Mouse (Mus musculus): ENCODE results near the gene Tmcc2.
"Not testable (repeated sequence)": the region's sequence is repeated elsewhere in the genome, so short reads cannot be mapped to it uniquely, and the experiment has no call there.

Gene Tmcc2

DNA sequence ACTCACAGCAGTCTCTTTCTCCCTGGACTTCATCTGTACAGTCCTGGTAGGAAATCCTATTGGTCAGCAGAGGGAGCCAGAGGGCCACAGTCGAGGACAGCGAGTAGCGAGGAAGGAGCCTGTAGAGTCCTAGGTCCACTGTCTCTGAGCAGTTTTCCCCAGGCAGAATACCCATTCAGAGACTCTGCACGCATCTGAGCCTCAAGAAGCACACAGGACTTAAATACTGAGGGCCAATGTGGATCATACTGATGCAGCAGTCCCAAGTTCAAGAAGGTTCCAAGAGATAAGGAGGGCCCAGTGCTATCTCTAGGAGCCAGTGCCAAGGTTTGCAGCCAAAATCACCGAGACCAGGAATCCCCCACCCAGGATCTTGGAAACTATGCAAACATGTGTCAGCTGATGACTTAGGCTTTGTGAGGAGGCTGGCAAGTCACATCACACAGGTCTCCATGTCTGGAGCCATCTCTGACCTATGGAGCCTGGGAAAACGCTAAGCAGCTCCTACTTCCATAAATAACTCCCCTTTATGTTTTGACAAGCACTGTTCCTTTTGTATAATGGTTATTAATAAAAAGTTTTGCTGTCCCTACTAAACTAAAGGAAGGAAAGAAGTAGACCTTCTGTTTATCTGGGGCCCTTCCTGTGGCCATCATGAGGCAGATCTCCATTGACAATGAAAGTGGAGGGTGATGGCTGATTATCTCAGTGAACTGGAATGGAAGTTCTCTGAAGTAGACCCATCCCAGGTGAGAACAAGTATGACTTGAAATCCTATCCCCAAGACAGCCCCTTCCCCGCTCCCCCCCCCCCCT lies 23.2 kb downstream of the Tmcc2 start:
- DNase-seq, result peak; percentile 82 to 90

DNA sequence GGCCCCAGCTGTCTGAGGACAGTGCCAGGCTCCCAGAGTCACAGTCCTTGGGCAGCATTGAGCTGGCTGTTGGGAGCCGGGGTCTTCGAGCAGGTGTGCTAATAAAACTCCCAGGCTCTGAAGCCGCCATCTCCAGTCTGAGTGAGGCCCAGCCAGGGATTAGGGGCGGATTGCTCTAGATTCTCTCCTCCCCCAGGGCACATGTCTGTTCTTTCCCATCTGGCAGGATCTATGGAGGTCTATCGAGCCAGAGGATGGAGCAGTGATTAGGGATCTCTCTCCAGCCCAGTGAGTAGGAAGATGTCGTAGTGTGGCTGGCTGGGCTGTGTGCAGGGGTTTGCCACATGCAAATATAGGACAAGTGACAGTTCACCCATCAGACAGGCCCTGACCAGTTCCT lies 24.1 kb downstream of the Tmcc2 start:
- DNase-seq, result no peak

DNA sequence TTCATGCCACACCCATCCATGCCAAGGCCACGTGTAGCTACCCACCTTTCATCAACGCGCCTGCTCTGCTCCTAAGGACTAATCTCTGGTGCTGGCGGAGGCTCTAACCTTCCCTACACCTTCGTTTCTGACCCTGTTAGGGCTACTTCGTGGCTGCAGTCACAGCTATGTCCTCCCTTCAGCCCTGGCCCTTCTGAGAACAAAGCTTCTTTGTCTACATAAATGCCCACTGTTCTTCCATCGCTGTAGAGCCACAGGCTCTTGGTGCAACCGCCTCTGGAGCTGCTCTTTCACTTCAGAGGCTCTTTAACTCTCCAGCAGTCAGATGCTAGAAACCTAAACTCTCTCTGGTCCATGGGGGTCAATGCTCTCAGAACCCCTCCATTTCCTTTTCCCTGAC lies 24.8 kb downstream of the Tmcc2 start:
- no peak for DNase-seq

DNA sequence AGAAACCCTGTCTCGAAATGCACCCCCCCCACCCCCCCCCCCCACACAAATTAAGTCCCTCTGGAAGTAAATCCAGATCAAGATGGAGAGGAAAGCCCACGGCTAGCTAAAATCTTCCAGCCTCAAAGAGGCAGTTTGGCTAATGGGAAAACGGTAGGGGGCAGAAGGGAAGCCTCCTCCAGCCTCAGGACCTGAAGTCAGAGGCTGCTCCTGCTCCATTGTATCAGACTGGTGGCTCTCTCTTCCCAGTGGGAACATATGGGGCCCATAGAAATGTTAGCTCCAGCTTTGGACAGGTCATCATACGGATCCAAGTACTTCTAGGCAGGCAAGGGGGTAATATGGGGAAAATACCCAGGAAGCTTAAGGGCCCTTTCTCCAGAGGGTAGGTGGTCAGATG lies 25.4 kb downstream of the Tmcc2 start:
- DNase-seq, result no peak

DNA sequence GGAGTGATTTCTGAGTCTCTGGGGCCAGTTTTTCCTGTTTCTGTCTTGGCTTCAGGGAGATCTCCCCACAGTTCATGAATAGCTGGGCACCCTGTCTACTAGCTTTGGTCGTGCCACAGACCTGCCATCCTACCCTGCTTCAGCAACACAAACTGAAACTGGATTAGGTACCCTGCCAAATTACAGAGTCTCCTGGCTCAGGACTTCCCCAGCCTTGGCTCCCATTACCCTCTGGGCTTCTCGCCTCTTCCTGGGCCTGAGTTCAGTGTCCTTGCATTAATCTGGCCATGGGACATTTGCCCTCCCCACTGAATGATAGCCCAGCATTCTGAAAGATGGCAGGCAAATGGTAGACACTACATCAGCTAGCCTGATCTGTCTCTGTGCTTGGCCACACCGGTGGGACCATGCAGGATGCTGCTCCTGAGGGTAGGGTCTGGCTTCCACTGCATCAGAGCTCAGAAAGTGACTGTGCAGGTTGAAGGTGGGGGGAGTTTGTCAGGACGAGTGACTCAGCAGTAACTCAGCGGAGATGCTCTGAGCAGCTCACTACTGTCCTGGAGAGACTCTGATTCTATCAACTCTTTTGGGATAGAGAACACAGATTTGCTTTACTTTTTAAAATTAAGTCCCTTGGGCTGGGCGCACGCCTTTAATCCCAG lies 26.1 kb downstream of the Tmcc2 start:
- no peak for DNase-seq

DNA sequence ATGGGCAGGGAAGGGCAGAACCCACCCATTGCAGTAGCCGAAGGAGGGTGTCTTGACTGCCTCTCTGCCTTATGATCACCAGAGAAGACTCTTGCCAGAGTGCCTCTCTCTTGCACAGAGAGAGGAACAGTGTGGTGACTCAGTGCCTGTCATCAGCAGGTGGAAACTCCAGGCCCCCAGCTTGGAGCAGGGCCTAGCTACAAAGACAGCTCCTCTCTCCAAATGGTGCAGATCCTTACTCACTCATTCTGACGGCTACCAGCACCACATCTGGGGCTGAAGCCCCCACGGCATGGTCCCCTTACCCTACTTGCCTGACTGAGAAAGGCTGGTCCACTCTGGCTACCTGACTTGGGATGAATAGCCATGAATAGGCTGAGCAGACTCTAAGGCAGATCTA lies 26.7 kb downstream of the Tmcc2 start:
- no peak for DNase-seq

DNA sequence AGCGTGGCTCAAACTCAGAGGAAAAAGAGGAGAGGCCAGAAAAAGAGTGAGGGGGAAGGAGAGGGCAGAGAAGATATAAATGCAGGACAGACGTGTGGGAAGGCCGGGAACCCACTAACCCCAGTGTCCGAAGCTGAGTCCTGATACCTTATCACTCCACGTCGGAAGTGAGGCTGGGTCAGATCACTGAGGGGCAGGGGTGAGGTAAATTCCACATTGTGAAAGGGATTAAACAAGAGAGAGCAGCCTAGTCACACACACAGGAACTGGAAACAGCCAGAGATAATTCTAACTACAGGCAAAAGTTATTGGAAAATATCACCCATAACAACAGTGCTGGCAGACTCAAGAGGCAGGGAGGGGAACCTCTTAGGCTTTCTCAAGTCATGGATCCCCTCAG lies 29.1 kb downstream of the Tmcc2 start:
- DNase-seq, result no peak

DNA sequence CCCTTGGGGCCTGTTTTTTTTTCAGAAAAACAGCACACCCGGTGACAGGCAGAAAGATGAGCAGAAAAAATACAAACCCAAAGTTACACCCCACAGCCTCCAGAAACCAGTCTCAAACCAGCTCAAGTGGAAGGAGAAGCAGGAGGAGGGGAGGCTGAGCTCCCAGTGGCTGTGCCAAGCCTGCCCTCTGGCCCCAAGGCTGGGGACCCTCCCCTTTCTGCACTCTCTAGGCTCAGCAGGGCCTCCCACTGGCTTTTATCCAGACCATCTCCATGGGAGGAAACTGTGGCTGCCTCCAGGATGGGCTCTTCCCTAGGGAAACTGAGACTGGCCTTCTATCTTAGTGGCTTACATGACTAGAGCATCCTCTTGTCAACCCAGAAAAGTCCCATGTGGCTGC lies 34.2 kb downstream of the Tmcc2 start:
- DNase-seq, result no peak

DNA sequence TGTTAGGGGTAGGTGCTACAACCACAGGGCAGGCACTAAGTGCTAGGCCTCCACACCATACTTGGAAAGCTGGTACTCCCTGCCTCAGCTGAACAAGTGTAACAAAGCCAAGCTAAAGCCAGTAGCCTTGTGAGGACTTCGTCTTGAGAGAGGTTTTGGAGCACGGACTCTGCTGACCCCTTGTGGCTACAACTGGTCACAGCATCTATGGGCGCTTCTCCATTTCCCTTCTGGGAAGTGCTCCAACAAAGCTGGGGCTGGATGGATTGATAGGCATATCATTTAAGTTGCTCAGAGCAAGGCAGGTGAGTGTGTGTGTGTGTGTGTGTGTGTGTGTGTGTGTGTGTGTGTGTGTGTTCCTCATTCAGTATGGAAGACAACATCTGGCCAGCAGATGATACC lies 35.2 kb downstream of the Tmcc2 start:
- DNase-seq, result peak; percentile 86 to 90

DNA sequence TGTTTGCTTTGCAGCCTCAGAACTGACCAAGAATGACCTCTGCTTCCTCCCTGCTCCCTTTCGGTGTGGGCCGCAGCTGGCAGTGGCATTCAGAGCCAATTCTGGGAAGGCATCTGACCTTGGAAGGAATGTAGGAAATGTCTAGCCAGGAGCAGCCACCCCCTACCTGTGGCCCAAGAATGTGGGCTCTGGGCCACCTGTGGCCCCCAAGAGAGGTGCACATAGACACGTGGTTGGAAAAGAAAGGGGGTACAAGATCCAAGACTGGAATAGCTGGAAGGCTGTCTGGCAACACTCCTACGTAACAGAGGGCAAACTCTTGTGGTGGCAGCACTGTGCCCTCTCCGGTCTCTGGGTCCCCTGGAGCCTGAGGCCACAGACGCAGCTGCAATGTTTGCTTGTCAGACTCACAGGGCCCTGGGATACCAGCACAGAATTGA lies 35.9 kb downstream of the Tmcc2 start:
- no peak for DNase-seq

DNA sequence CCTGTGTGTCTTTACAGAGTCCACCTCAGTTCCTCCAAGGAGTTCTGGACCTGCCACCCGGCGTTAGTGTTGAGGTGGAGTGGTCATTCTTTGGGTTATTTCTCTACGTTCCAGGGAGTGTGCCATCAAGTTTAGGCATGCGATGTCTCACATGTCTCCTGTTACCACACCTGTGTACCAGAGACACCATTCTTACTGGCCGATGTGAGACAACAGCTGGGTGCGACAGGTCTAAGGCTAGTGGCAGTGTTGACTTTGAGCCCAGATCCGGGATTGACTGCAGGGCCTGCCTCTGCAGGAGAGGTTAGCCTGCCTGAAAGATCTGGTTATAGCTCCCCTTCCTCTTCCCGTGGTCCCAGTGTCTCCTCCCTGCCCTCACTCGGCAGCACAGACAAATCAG lies 36.8 kb downstream of the Tmcc2 start:
- no peak for DNase-seq

DNA sequence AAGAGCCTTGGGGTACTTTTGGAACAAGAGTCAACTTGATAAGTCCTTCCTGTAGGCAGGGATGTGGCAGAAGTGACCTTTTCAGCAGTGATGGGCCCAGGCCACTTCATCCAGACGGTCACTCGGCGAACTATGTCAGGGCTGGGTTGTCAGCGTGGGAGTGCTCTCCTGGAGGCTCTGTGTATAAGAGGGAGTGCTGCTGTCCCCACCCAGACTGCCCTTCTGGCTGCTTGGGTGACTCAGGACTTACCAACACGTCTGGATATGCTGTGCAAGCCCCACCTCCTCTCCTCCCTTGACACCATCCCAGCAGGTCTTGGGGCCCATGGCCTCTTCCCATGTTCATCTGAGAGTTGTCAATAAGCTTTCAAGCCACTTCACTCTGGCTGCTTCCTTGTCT lies 37.7 kb downstream of the Tmcc2 start:
- no peak for DNase-seq

DNA sequence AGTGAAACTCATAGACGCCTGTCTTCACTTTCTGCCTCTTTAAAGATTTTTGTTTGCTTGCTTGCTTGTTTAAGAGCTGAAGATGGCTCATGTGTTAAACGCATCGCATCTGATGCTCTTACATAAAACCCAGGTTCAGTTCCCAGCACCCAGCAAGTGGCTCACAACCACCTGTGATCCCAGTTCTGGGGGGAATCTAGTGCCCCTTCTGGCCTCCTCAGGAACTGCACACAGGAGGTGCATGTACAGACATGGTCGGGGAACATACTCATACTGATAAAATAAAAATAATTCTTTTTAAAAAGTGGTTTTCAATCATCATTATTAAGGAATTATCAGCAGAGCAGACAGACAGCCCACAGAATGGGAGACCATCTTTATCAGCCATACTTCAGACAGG lies 40.0 kb downstream of the Tmcc2 start:
- DNase-seq, result no peak

DNA sequence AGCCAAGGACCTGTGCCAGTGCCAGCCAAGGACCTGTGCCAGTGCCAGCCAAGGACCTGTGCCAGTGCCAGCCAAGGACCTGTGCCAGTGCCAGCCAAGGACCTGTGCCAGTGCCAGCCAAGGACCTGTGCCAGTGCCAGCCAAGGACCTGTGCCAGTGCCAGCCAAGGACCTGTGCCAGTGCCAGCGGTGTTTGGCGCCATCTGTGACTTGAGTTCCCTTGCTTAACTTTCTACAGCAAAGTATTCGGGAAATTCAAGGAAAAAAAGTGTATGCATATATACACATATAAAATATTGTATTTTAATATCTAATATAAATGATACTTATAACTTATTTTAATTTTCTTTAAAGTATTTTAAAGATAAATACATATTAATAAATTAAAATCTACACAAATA lies 41.5 kb downstream of the Tmcc2 start:
- not testable (repeated sequence) for DNase-seq

DNA sequence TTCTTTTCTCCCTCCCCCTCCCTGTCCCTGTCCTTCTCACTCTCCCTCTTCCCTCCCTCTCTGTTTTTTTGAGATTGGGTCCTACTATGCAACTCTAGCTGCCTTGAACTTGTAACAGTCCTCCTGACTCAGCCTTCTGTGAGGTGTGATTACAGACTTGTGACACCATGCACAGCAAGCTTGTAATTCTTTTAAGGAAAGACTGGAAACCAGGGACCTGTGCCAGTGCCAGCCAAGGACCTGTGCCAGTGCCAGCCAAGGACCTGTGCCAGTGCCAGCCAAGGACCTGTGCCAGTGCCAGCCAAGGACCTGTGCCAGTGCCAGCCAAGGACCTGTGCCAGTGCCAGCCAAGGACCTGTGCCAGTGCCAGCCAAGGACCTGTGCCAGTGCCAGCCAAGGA lies 42.0 kb downstream of the Tmcc2 start:
- not testable (repeated sequence) for DNase-seq

DNA sequence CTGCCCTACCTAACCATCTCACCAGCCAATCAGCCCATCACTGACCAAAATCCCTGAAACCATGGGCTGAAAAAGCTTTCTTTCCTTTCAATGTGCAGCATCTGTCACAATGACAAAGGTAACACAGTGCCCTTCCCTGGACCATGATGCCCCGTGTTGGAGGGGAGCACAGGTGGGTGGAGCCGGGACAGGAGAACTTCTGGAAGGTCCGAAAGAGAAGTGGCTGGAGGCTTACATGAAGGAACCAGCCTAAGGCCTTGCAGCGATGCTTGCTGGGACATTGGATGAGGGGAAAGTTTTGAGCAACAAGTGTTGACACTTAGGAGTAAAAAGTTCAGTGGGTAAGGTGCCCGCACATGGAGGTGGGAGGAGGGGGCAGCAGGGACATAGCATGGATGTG lies 42.7 kb downstream of the Tmcc2 start:
- no peak for DNase-seq

DNA sequence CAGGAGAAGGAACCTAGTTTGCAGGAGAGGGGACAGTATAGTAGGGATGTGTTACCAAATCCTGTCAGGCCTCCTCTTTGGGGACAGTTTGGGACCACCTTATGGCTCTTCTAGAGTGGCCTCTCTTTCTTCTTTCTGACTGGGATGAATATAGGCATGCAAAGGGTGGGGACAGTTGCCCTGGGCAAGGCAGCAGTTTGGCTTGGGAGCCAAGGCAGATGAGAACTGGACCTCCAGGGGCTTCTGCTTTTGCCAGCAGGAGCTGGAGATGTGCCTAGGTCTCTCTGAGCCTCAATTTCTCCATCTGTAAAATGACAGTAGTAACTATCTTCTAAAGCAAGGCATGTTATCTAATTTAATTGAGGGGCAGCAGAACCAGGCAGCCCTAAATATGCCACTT lies 44.1 kb downstream of the Tmcc2 start:
- no peak for DNase-seq

DNA sequence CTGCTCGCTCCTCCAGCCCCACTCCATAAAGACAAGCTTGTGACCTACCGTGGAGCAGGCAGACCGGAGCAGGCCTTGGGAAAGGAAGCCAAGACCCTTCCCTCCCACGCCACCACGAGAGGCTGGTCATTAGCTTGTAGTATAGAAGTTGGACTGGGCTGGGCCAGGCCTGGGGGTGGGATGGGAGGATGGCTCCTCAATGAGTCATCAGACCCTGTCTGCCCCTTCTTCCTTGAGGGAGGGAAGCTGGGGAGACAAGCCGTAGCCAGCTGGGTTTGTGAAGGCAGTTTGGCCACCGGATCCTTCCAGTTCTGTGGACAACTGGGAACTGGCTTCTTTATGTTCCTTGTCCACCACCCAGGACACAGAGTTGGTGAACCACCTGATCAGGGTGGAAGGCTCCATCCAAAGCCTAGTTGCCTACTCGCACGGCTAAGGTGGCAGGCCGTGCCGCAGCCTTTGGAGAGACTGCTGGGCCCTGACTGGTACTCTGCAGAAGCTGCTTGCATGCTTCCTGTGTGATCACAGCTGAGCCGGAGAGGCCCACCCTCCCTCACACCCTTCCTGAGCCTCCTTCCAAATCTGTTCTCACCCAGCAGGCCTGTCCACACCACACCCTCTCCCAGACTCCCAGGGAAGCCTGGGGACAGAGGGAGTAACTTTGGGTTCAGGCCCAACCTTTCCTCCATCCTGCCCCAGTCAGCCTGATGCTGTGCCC lies 44.8 kb downstream of the Tmcc2 start:
- peak; percentile 43 to 66 for DNase-seq

DNA sequence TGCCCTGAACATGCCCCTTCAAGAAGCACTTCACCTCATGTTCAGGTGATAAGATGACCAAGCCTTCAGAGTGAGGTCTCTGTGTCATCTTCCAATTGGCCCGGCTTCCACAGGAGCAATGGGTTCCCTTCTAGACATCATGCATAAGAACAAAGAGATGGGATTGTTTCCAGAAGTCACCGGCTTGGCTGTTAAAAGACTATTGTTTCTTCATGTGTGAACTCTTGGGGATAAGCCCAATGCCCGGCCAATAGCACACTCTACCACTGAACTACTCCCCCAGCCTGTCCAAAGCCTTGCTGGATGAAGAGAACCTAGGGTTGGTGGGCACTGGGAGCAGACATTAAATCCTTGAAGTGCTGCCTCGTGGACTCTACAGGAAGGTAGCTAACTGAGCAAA lies 45.6 kb downstream of the Tmcc2 start:
- DNase-seq, result no peak

DNA sequence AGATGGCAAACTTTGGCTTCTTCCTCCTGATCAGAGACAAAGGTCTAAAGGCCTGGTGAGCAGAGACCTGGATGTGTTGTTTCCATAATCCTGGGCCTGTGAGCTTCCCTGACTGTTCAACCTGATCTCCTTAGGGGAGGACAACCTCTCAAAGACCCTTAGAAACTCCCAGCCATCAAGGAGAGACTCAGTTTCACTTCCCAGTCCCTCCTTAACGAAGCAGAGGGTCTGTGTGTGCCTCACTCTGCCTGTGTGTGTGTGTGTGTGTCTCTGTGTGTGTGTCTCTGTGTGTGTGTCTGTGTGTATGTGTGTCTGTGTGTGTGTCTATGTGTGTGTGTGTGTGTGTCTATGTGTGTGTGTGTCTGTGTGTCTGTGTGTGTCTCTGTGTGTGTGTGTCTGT lies 47.4 kb downstream of the Tmcc2 start:
- no peak for DNase-seq

DNA sequence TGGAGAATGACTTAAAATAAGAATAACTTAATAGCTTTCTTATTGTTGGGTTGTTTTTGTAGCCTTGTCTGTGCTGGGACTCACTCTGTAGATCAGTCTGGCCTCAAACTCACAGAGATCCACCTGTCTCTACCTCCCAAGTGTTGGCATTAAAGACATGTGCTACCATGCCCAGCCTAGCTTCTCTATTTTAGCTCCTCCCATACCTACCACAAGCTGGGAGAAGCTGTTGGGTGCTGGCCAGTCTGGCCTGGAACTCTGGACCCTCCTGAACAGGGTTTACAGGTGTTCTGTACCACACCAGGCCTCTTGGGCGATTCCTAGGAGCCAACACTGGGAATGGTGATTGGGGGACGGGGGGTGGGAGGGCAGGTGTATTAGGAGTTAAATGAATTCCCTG lies 47.9 kb downstream of the Tmcc2 start:
- DNase-seq, result no peak

DNA sequence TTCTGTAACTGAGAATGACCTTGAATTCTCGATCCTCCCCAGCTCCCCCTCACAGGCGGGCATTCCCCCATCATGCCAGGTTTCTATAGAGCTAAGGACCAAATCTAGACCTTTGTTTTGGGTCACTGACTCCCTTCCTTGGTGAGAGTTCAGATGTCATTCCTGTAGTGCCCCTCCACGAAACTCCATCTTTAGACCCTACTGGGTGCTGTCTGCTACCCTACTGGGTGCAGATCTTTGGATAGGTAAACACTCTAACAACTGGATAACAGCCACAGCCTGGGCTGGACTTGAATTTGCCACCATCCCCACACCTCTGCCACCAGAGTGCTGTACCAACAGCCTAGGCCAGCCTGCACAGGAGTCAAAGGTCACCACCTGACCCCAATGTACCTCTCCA lies 48.6 kb downstream of the Tmcc2 start:
- DNase-seq, result no peak

DNA sequence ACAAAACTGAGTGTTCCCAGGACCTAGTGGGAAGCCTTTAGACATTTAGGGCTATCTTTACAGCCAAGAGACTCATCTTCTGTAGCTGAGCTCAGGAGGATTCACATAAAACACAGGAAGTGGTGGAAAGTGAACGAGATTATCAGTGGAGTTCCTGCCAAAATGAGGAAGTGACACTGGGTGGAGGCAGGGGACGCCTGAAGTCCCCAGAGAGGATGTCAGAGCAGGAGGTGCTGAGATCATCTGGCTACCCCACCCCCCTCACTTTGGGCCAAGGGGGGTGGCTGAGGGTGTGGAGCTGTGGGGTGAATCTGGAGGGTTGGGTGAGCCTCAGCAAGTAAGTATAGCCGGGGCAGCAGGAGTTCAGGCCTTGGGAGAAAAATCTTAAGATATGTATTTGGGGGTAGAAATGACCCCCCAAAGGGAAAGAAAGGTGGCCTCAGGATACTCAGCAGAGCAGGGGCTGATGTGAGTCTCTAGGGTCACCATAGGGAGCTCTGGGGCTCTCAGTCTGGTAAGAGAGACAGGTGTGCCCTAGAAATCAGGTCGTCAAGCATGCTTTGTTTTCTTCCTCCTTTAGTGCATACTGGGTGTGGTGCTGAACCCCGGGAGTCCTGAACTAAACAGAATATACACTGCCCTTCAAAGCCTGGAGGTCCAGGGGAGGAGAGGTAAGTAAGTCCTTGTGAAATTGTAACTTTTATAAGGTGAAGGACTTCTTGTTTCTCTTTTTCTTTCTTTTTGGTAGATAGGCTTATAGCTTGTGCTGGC lies 49.2 kb downstream of the Tmcc2 start:
- peak; percentile 78 to 84 for DNase-seq

Measured in lung, postnatal 4 days (tissue).